Mouse (Mus musculus) kidney, embryonic 16.5 days (tissue): ENCODE data around the gene St8sia6. TPM values are rescaled to one million over a fixed set of nuclear protein-coding genes. Genes with fewer than 3 reads are reported as not detected.
"Not testable (repeated sequence)": the region's sequence is repeated elsewhere in the genome, so short reads cannot be mapped to it uniquely, and the experiment has no call there.

Experiments used
- ATAC-seq: fragments of 200-750 bp; cut with Nextera tagmentation; 2 replicates; pipeline ENCODE4 v1.8.0; 2017; ENCODE audit warnings: moderate TSS enrichment; ENCODE audit not compliant: low FRiP score, low TSS enrichment
- H3K27ac ChIP-seq: fragments of 300-500 bp; sonication (generic); 2 replicates; pipeline ENCODE4 v1.5.1; 2014; ENCODE audit warnings: low read length
- H3K27me3 ChIP-seq: fragments of 300-500 bp; sonication (generic); 2 replicates; pipeline ENCODE4 v1.6.1; 2014; ENCODE audit warnings: low read length, control low read depth, mixed read lengths; ENCODE audit not compliant: insufficient read depth
- H3K36me3 ChIP-seq: fragments of 300-500 bp; sonication (generic); 2 replicates; pipeline ENCODE4 v1.6.1; 2014; ENCODE audit warnings: low read length, control low read depth, mixed read lengths; ENCODE audit not compliant: insufficient read depth
- H3K4me1 ChIP-seq: fragments of 300-500 bp; sonication (generic); 2 replicates; pipeline ENCODE4 v1.6.1; 2014; ENCODE audit warnings: low read length, control low read depth, mixed read lengths; ENCODE audit not compliant: insufficient read depth
- H3K4me2 ChIP-seq: fragments of 300-500 bp; sonication (generic); replicated peaks from 2 replicates; pipeline ENCODE4 v1.6.1; 2014; ENCODE audit warnings: low read depth, low read length
- H3K4me3 ChIP-seq: fragments of 300-500 bp; sonication (generic); 2 replicates; pipeline ENCODE4 v1.5.1; 2014; ENCODE audit warnings: mild to moderate bottlenecking, low read length
- H3K9ac ChIP-seq: fragments of 300-500 bp; sonication (generic); replicated peaks from 2 replicates; pipeline ENCODE4 v1.6.1; 2014; ENCODE audit warnings: low read length
- H3K9me3 ChIP-seq: fragments of 300-500 bp; sonication (generic); 2 replicates; pipeline ENCODE4 v1.6.1; 2016; ENCODE audit warnings: low read length, control low read depth
- WGBS: fragments of 180-500 bp; shearing (Covaris S2); extraction: QIAGEN DNeasy Blood & Tissue Kit; methylation state at CpG from one replicate; pipeline ENCODE4 v1.1.7; 2014; 5-methylcytosine and 5-hydroxymethylcytosine counted together
- polyA plus RNA-seq: library from polyadenylated mRNA; unstranded; fragments of >200 nt; fragmentation: Nextera tagmentation; extraction: Ambion mirVana; gene quantifications from 2 replicates; pipeline ENCODE4 v1.2.1, GENCODE M21; 2015

The St8sia6 gene
- polyA plus RNA-seq, 1 experiment from 2014 or later, result 5.6 TPM

DNA sequence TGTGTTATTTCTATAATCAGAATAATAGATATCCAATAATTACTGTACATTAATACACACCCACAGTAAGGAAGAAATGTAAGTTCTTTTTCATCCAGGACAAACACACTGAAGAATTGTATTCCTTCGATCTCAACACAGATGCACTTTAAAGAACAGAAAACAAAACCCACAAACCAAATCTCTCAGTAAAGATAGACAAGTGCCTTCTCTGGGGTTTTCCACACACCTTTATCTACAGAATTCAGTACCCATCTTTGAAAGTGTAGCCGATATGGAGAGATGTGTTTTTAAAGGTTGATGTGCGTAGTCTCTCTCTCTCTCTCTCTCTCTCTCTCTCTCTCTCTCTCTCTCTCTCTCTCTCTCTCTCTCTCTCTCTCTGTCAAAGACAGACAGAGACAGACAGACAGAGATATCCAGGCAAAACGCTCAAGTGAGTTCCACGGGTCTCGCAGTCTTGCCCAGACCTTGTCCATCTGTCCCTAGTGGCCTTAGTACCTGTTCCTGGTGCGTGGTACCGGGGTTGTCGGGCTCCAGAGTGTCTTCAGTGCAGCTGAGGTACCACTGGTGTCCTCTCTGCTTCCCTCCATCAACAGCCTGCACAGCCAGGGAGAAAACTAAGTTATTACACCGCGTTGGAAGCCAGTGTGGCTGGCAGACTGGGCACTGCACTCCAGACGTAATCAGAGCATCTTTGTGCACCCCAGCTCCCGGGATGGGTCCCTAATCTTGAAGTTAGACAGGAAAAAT, 1.4 kb downstream of the St8sia6 start:
- Histone ChIP-seq H3K4me3 (peak overlapping the region; percentile 67), H3K27me3 (peaks cover 22% of the 10 kb centered on the region), H3K36me3 (no peaks in the 10 kb centered on the region), H3K27ac (no peak overlapping the region), H3K9ac (peak overlapping the region; percentile 71), H3K9me3 (no peaks in the 10 kb centered on the region), H3K4me2 (peak overlapping the region; percentile 98), H3K4me1 (peaks cover 8% of the 10 kb centered on the region; the same call in 1 of the 2 replicates)
- ATAC-seq, result no peak
- 42% methylated on average over 13 of the region's 13 CpGs for WGBS

DNA sequence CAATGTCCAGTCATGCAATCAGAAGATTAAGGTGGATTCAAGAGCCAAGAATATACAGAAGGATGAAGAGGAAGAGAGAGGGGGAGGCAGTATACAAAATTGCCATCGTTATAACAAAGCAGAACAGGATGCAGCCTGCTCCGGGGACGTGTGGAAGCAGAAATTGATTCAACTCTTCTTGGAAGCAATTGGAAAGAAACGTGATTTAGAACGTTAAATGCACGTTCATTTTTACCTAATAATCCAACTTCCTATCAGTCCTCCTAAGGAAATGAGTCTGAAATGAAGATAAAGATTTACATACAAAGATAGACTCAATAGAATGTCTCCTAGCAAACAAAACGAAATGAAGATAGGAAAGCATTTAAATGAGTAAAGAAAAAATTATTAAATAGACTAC, 2.3 kb downstream of the St8sia6 start:
- Histone ChIP-seq H3K4me1 (peaks cover 8% of the 10 kb centered on the region; the same call in 1 of the 2 replicates), H3K27ac (no peak overlapping the region), H3K27me3 (peaks cover 22% of the 10 kb centered on the region), H3K4me2 (no peak overlapping the region), H3K9me3 (no peaks in the 10 kb centered on the region), H3K4me3 (no peak overlapping the region), H3K36me3 (no peaks in the 10 kb centered on the region), H3K9ac (no peak overlapping the region)
- ATAC-seq, result no peak
- WGBS, result 67% methylated on average over 7 of the region's 7 CpGs

DNA sequence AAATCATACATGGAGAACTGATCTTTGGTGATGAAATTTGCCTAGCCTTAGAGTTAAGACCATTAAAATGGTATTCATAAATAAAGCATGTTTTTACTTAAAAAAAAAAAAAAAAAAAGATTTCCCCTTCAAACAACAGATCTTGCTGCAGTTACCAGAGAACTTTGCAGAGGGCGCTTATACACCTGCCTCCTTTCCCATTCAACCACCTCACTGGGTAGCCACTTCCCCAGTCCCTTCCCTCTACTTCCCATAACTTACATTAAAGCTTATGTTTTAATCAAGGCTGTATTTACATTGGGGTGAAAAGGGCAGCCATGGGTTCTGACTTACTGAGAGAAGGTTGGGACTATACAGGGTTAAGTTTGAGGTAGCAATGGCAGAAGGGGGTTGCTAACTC, 4.5 kb downstream of the St8sia6 start:
- H3K4me1 ChIP-seq, result peaks cover 8% of the 10 kb centered on the region; the same call in 1 of the 2 replicates
- no peak overlapping the region for H3K4me2 ChIP-seq
- H3K4me3 ChIP-seq, result no peak overlapping the region
- no peak overlapping the region for H3K9ac ChIP-seq
- H3K27ac ChIP-seq, result no peak overlapping the region
- no peaks in the 10 kb centered on the region for H3K36me3 ChIP-seq
- H3K27me3 ChIP-seq, result peaks cover 19% of the 10 kb centered on the region
- 55% methylated on average over 1 of the region's 1 CpGs for WGBS
- ATAC-seq, result no peak
- no peaks in the 10 kb centered on the region for H3K9me3 ChIP-seq

DNA sequence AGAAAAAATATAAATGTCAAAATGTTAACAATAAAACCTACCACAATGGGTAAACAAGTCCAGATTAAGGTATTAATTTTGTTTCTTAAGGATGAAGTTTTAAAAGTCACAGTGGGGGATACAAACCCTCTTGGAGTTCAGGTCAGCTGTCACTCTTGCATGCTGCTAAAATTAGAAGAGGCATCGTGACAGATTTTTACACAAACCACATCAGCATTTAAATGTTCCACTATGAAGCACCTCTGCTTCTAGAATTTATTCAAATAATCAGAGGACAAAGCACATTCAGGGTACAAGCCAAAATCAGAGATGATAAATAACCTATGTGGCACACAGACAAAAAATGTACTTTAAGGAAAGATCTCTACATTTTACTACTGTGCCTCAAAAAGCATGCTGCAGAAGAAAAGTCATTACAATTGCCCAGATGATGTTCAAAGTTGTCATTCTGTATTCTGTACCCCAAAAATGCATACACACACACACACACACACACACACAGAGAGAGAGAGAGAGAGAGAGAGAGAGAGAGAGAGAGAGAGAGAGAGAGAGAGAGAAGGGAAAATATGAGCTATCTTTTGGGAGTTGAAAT, 7.2 kb downstream of the St8sia6 start:
- no peak for ATAC-seq
- Histone ChIP-seq H3K9ac (no peak overlapping the region), H3K27me3 (0 out of 2 replicates have a peak, but pooled peaks cover 3% of the 10 kb centered on the region), H3K4me2 (no peak overlapping the region), H3K27ac (no peak overlapping the region), H3K36me3 (no peaks in the 10 kb centered on the region), H3K4me3 (no peak overlapping the region), H3K4me1 (no peaks in the 10 kb centered on the region), H3K9me3 (peaks cover 3% of the 10 kb centered on the region; the same call in 1 of the 2 replicates)
- WGBS, result 52% methylated on average over 1 of the region's 1 CpGs

DNA sequence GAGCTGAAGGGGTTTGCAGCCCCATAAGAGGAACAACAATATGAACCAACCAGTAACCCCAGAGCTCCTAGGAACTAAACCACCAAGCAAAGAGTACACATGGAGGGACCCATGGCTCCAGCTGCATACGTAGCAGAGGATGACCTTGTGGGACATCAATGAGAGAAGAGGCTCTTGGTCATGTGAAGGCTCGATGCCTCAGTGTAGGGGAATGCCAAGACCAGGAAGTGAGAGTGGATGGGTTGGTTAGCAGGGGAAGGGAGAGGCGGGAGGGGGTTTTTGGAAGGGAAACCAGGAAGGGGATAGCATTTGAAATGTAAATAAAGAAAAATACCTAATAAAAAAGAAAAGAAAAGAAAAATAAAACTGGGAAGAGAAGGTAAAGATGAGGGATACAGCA, 7.9 kb downstream of the St8sia6 start:
- not testable (repeated sequence) for H3K27me3 ChIP-seq, H3K4me3 ChIP-seq, H3K9me3 ChIP-seq, H3K27ac ChIP-seq, H3K36me3 ChIP-seq, ATAC-seq, H3K4me2 ChIP-seq, H3K4me1 ChIP-seq, H3K9ac ChIP-seq
- WGBS, result 67% methylated on average over 3 of the region's 3 CpGs

DNA sequence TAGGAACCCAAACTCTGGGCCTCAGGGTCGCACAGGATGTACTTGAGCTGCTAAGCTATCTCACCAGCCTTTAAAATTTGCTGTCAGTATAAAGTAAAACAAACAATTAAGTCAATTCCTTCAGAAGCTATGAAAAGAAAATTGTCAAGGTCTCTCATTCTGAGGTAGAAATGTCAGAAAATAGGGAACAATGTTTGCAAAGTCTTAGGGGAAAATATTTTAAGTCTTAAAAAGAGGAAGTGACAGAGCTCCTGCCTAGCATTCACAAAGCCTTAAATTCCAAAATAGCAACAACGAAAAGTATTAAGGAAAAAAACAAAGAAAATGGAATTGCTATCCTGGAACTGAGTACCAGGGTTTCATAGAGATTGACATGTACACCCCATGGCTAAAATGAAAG, 8.6 kb downstream of the St8sia6 start:
- Histone ChIP-seq H3K36me3 (no peaks in the 10 kb centered on the region), H3K4me2 (no peak overlapping the region), H3K4me3 (no peak overlapping the region), H3K27ac (peak overlapping the region; percentile 71), H3K27me3 (0 out of 2 replicates have a peak, but pooled peaks cover 3% of the 10 kb centered on the region), H3K9ac (no peak overlapping the region), H3K4me1 (no peaks in the 10 kb centered on the region), H3K9me3 (peaks cover 3% of the 10 kb centered on the region; the same call in 1 of the 2 replicates)
- 81% methylated on average over 2 of the region's 2 CpGs for WGBS
- ATAC-seq, result no peak

DNA sequence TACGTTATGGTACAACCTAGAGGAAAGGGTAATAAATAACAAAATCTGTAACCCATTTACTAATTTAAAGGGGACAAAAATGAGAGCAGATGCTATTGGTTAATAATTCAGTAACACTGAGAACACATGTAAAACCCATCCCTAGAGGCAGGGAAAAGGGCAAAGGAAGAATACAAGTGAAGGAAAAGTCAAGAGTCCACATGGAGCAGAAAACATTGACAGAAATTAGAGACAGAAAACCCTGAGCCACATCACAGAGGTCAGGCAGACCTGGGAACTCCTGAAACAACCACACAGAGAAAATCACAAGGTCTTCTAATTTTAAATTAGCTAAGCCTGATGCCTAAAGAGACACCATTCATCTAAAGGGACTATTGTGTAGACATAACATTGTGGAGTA, 9.4 kb downstream of the St8sia6 start:
- WGBS, result 66% methylated on average over 1 of the region's 1 CpGs
- H3K27ac ChIP-seq, result peak overlapping the region; percentile 71
- no peak overlapping the region for H3K4me3 ChIP-seq
- H3K4me1 ChIP-seq, result no peaks in the 10 kb centered on the region
- no peaks in the 10 kb centered on the region for H3K27me3 ChIP-seq
- H3K36me3 ChIP-seq, result no peaks in the 10 kb centered on the region
- no peak overlapping the region for H3K4me2 ChIP-seq
- ATAC-seq, result peak; percentile 85; the same call in 1 of the 2 replicates
- peaks cover 3% of the 10 kb centered on the region; the same call in 1 of the 2 replicates for H3K9me3 ChIP-seq
- H3K9ac ChIP-seq, result no peak overlapping the region

DNA sequence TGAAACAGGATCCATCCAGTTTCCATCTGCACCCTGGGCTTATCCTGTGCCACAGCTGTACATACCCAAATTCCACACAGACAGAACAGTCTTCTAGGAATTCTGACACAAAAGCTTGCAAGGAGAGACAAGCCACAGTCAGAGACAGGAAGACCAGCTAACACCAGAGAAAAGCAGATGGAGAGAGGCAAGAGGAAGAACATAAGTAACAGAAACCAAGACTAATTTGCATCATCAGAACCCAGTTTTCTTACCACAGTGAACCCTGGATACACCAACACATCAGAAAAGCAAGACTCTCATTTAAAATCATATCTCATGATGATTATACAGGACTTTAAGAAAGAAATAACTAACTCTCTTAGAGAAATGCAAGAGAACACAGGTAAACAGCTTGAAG, 16.8 kb downstream of the St8sia6 start:
- no peaks in the 10 kb centered on the region for H3K36me3 ChIP-seq
- no peak for ATAC-seq
- no peaks in the 10 kb centered on the region for H3K27me3 ChIP-seq
- H3K9ac ChIP-seq, result no peak overlapping the region
- no peak overlapping the region for H3K4me3 ChIP-seq
- H3K4me1 ChIP-seq, result no peaks in the 10 kb centered on the region
- no peak overlapping the region for H3K27ac ChIP-seq
- H3K9me3 ChIP-seq, result no peaks in the 10 kb centered on the region
- no peak overlapping the region for H3K4me2 ChIP-seq

DNA sequence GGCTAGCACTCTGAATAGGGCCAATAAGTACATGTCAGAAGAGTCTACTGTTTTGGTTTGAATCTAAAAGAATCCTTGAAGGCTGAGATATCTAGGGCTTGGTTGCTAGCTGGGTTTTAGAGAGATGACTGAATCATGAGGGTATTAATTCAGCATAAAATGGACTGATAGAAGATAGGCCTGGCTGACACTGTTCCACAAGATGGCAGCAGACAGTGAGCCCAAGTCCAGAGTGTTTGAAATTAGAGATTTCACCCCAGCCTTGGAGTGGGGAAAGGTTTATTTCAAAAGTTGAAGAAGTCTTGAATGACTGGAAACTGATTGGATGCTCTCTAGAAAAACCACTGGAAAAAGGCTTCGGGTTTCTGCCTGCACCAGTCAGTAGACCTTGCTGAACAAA, 17.4 kb downstream of the St8sia6 start:
- ATAC-seq, result no peak
- Histone ChIP-seq H3K36me3 (no peaks in the 10 kb centered on the region), H3K27me3 (no peaks in the 10 kb centered on the region), H3K9me3 (no peaks in the 10 kb centered on the region), H3K9ac (no peak overlapping the region), H3K4me2 (no peak overlapping the region), H3K27ac (no peak overlapping the region), H3K4me3 (no peak overlapping the region), H3K4me1 (no peaks in the 10 kb centered on the region)
- 86% methylated on average over 1 of the region's 1 CpGs for WGBS

DNA sequence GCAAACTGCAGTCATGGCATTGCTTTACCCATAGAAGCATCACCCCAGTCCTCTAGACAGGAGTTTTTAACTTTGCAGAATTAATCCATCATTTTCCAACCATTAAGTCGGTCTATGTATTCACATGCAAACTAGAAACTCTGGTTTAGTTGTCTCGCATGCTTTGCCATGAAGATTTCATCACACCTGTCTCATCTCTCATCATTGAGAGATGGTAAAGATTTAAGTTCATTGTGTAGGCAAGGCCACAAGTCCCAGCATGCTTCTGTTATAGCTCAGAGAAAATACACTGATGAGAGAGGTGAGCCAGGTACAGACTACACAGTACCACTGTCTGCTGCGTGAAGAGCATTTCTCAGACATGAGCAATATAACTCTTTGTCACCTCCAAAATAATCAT, 18.8 kb downstream of the St8sia6 start:
- WGBS, result 93% methylated on average over 3 of the region's 3 CpGs
- Histone ChIP-seq H3K27me3 (no peaks in the 10 kb centered on the region), H3K27ac (no peak overlapping the region), H3K36me3 (no peaks in the 10 kb centered on the region), H3K4me2 (no peak overlapping the region), H3K4me1 (no peaks in the 10 kb centered on the region), H3K4me3 (no peak overlapping the region), H3K9ac (no peak overlapping the region), H3K9me3 (no peaks in the 10 kb centered on the region)
- ATAC-seq, result no peak
